Mouse (Mus musculus) midbrain, postnatal 0 days (tissue): Measurements from ENCODE around the gene Ppfibp2. TPM values are rescaled to one million over a fixed set of nuclear protein-coding genes. Genes with fewer than 3 reads are reported as not detected.

Experiments used
- ATAC-seq: fragments of 200-750 bp; cut with Nextera tagmentation; 2 replicates; pipeline ENCODE4 v1.8.0; 2017; ENCODE audit warnings: moderate number of reproducible peaks, mild to moderate bottlenecking, moderate TSS enrichment, moderate library complexity; ENCODE audit not compliant: low FRiP score
- DNase-seq: peaks from one replicate; pipeline ENCODE4 v3.0.0-alpha.2; 2015; ENCODE audit warnings: low spot score
- H3K27ac ChIP-seq: fragments of 300-500 bp; sonication (generic); 2 replicates; pipeline ENCODE4 v1.5.1; 2014; ENCODE audit warnings: low read depth, mild to moderate bottlenecking, low read length, mixed read lengths
- H3K27me3 ChIP-seq: fragments of 300-500 bp; sonication (generic); 2 replicates; pipeline ENCODE4 v1.6.1; 2014; ENCODE audit warnings: low read length, control low read depth, mixed read lengths; ENCODE audit not compliant: insufficient read depth
- H3K36me3 ChIP-seq: fragments of 300-500 bp; sonication (generic); 2 replicates; pipeline ENCODE4 v1.6.1; 2014; ENCODE audit warnings: low read length, control low read depth, mixed read lengths; ENCODE audit not compliant: insufficient read depth
- H3K4me1 ChIP-seq: fragments of 300-500 bp; sonication (generic); 2 replicates; pipeline ENCODE4 v1.6.1; 2014; ENCODE audit warnings: mild to moderate bottlenecking, control low read depth, antibody characterized with exemption, low read length, mixed read lengths; ENCODE audit not compliant: insufficient read depth
- H3K4me2 ChIP-seq: fragments of 300-500 bp; sonication (generic); 2 replicates; pipeline ENCODE4 v1.6.1; 2014; ENCODE audit warnings: low read depth, mild to moderate bottlenecking, low read length, mixed read lengths; ENCODE audit not compliant: poor library complexity, severe bottlenecking
- H3K4me3 ChIP-seq: fragments of 300-500 bp; sonication (generic); 2 replicates; pipeline ENCODE4 v1.5.1; 2014; ENCODE audit warnings: low read depth, mild to moderate bottlenecking, low read length, moderate library complexity
- H3K9ac ChIP-seq: fragments of 300-500 bp; sonication (generic); replicated peaks from 2 replicates; pipeline ENCODE4 v1.6.1; 2014; ENCODE audit warnings: mild to moderate bottlenecking, low read length, moderate library complexity, mixed read lengths; ENCODE audit not compliant: poor library complexity, severe bottlenecking
- H3K9me3 ChIP-seq: fragments of 300-500 bp; sonication (generic); 2 replicates; pipeline ENCODE4 v1.6.1; 2016; ENCODE audit warnings: low read length, control low read depth
- CTCF ChIP-seq: IDR thresholded peaks from 2 replicates; pipeline ENCODE4 v1.5.1; 2016; ENCODE audit warnings: antibody characterized with exemption, mild to moderate bottlenecking
- WGBS: fragments of 180-500 bp; shearing (Covaris S2); extraction: QIAGEN DNeasy Blood & Tissue Kit; methylation state at CpG from one replicate; pipeline ENCODE4 v1.1.7; 2014; 5-methylcytosine and 5-hydroxymethylcytosine counted together
- polyA plus RNA-seq: library from polyadenylated mRNA; unstranded; fragments of >200 nt; fragmentation: Nextera tagmentation; extraction: Ambion mirVana; gene quantifications from 2 replicates; pipeline ENCODE4 v1.2.1, GENCODE M21; 2015
- total RNA-seq: library from RNA; depleted of rRNA; stranded (reverse); fragments of >200 nt; gene quantifications from 2 replicates; pipeline ENCODE4 v1.2.3, GENCODE M21; 2014; rRNA removed

Ppfibp2 gene
- total and polyA plus RNA-seq, 2 experiments from 2014 or later, result 1.2 to 2.6 TPM

DNA sequence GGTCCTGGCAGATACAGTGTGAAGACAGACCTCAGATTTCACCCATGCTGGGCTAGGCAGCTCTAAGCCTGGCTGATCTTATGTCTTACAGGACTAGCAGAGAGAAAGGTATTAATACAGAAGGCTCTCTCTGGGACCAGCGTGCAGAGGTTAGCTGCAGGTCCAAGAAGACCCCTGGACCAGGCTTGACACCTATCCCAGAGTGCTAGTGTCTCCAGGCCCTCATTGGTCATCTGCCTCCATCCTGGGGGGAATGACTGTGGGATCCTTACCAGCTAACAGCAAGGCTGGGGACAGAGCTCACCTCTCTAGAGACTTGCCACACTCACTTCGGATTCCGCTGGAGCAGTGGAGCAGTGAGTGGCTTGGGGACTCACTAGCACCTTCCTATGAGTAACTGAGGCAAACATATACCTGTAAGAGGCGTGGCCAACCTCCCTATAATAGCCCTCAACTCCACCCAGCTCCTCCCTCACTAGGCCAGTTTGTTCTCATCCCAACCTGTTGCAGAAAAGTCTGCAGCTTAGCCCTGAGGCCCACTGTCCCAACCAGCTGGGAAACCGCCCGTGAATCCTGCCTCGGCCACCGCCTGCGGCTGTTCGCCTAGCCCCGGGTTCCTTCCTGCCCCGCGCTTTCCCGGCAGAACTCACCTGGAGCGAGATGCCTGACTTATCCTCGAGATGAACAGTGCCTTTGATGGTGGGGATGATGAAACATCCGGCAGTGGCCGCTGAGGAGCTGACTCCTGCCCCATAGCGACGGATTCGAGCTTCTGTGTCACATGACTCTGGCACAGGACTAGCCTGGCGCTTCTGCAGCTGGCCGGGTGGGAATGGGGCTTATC is 162.5 kb downstream of the Ppfibp2 start, which contains the start of gene Cyb5r2:
Cyb5r2 (minus strand) TSS at position 725 of the 844 bp plus-strand sequence.
- no peaks in the 10 kb centered on the region for H3K27me3 ChIP-seq
- DNase-seq (peak; percentile 55), ATAC-seq (peak; percentile 76)
- TF ChIP-seq CTCF, result peak; percentile 43; the same call in 1 of the 2 replicates
- H3K4me3 ChIP-seq, result peak within 1 kb of the TSS; percentile 32
- peak within 1 kb of the TSS; percentile 59 for H3K4me2 ChIP-seq
- H3K9me3 ChIP-seq, result no peaks in the 10 kb centered on the region
- no peaks in the 10 kb centered on the region for H3K36me3 ChIP-seq
- H3K9ac ChIP-seq, result peak within 1 kb of the TSS; percentile 46
- 10% methylated on average over 23 of the region's 23 CpGs for WGBS
- no peak within 1 kb of the TSS for H3K27ac ChIP-seq
- no peaks in the 10 kb centered on the region for H3K4me1 ChIP-seq

DNA sequence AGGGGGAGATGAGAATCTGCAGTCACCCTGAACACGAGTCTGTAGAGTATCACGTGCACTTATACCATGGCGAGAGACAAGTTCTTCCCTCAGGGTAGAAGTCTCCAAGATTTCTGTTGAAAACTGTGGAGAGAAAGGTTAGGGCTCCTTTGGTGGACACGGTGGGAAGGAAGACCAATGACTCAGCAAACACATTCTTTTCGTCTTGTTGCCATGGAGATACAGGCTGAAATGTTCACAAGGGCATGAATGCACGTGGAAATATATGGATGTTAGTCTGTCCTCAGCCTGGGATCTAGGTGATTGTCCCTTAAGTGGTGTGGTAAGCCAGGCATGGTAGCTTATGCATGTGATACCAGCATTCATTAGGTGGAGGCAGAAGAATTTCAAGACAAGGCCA is 175.8 kb downstream of the Ppfibp2 start:
- DNase-seq (no peak), ATAC-seq (no peak)
- 48% methylated on average over 6 of the region's 6 CpGs for WGBS
- no peaks in the 10 kb centered on the region for H3K9me3 ChIP-seq
- H3K4me1 ChIP-seq, result no peaks in the 10 kb centered on the region
- no peak overlapping the region for H3K4me3 ChIP-seq
- H3K27me3 ChIP-seq, result no peaks in the 10 kb centered on the region
- H3K9ac ChIP-seq, result no peak overlapping the region
- no peak overlapping the region for H3K27ac ChIP-seq
- no peak overlapping the region for H3K4me2 ChIP-seq
- TF ChIP-seq CTCF, result no peak
- H3K36me3 ChIP-seq, result no peaks in the 10 kb centered on the region

DNA sequence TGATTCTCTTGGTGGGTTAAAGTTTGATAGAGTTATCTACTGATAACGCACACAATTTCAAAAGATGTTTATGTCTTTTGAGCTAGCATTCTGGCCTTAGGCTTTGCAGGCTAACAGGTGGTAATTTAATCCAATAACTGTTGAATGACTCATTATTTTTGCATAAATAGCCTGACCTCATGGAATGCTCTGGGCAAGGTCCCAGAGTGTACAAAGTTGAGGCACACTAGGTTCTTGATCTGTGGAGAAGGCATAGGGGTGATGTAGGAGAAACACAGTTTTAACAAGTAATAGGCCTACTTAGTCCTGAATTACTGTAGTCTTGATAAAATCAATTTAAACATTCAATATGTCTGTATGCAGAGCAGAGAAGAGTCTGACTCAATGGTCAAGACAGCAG is 183.2 kb downstream of the Ppfibp2 start:
- H3K4me1 ChIP-seq, result no peaks in the 10 kb centered on the region
- no peaks in the 10 kb centered on the region for H3K27me3 ChIP-seq
- no peak overlapping the region for H3K9ac ChIP-seq
- 83% methylated on average over 1 of the region's 1 CpGs for WGBS
- H3K4me2 ChIP-seq, result no peak overlapping the region
- no peak overlapping the region for H3K27ac ChIP-seq
- no peaks in the 10 kb centered on the region for H3K9me3 ChIP-seq
- ATAC-seq (no peak), DNase-seq (no peak)
- TF ChIP-seq CTCF, result no peak
- H3K4me3 ChIP-seq, result no peak overlapping the region
- no peaks in the 10 kb centered on the region for H3K36me3 ChIP-seq

DNA sequence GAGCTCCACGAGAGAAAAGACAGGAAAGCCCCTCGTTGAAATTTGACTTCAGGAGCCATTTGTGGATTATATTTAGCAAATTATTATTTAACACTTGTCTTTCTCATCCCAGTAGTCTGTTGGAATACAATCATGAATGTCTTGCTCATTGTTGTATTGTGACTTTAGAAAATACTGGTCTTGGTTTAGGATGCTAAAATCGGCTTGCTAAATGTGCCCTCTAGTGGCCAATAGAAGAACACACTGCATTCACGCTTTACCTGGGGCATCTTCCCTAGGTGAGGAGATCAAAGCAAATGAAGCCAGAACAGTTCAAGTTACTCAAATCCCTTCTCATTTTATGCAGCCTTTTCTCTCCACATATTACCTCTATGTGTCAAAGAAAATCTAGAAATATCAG is 184.6 kb downstream of the Ppfibp2 start:
- no peak overlapping the region for H3K27ac ChIP-seq
- WGBS, result 47% methylated on average over 4 of the region's 4 CpGs
- no peaks in the 10 kb centered on the region for H3K27me3 ChIP-seq
- H3K36me3 ChIP-seq, result no peaks in the 10 kb centered on the region
- H3K4me2 ChIP-seq, result no peak overlapping the region
- H3K4me1 ChIP-seq, result no peaks in the 10 kb centered on the region
- H3K9me3 ChIP-seq, result no peaks in the 10 kb centered on the region
- TF ChIP-seq CTCF, result peak; percentile 88
- DNase-seq, result peak; percentile 41
- no peak overlapping the region for H3K4me3 ChIP-seq
- ATAC-seq, result no peak
- H3K9ac ChIP-seq, result no peak overlapping the region

DNA sequence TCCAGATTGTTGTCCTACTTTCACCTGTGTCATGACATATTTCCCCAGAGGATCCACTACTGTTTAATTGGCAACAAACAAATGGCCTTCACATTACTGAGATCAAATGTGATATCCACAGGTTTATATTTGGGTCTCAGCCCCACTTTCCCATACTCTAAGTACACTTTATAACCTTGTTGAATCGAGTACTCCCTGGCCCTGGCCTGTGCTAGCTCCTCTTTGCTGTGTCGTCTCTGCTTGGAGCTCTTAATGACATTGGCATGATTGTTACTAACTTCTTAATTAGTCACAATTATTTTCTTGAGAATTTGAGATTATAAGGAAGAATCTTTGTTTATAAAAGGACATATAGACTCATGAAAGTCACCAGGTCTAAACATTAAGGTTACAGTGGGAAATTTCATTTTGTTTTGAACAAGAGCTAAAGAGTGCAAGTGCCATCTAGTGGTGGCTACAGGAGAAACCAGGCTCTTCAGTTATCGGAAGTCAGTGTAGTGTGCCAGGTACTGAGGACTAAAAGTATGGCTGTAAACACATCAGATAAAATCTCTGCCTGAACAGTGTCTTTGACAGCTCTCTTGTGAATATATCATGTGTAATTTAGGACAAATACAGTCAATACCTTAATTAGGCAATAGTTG is 193.1 kb downstream of the Ppfibp2 start:
- TF ChIP-seq CTCF, result peak; percentile 87
- no peak overlapping the region for H3K4me3 ChIP-seq
- no peaks in the 10 kb centered on the region for H3K9me3 ChIP-seq
- no peak overlapping the region for H3K9ac ChIP-seq
- peak; percentile 53 for DNase-seq
- H3K36me3 ChIP-seq, result no peaks in the 10 kb centered on the region
- H3K4me2 ChIP-seq, result no peak overlapping the region
- WGBS, result 62% methylated on average over 3 of the region's 3 CpGs
- 0 out of 2 replicates have a peak, but pooled peaks have one; percentile 27 for ATAC-seq
- no peaks in the 10 kb centered on the region for H3K27me3 ChIP-seq
- no peaks in the 10 kb centered on the region for H3K4me1 ChIP-seq
- no peak overlapping the region for H3K27ac ChIP-seq

DNA sequence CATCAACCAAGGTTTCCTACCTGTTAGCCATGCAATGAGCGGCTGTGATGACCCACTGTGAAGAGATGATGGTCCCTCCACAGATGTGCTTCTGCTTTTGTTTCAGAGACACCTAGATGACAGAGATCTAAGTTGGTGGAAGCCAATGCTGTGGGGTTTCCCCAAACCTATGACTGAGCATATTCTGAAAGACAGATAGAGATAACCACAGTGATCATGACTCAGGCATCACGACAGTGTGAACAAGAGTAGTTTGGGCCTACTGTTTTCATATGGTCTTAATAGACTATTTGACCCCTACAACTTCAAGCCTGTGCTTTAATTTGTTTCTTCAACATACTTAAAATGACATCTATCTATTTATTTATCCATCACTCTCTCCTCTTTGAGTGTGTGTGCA is 201.5 kb downstream of the Ppfibp2 start:
- Histone ChIP-seq H3K4me3 (no peak overlapping the region), H3K9me3 (no peaks in the 10 kb centered on the region), H3K27me3 (no peaks in the 10 kb centered on the region), H3K36me3 (no peaks in the 10 kb centered on the region), H3K27ac (no peak overlapping the region), H3K9ac (no peak overlapping the region), H3K4me2 (no peak overlapping the region), H3K4me1 (no peaks in the 10 kb centered on the region)
- no peak for TF ChIP-seq CTCF
- WGBS, result 84% methylated on average over 2 of the region's 2 CpGs
- DNase-seq (no peak), ATAC-seq (no peak)

Other genes with a start within 250 kb of the Ppfibp2 start
- 33.9 and 35.2 TPM in 2 replicates for gene Syt9, start 224.5 kb upstream of the Ppfibp2 start, total RNA-seq
- 14.2 and 14.7 TPM in 2 replicates for gene Syt9, start 224.5 kb upstream of the Ppfibp2 start, polyA plus RNA-seq
- 3.6 and 3.8 TPM in 2 replicates for gene Olfml1, start 27.8 kb upstream of the Ppfibp2 start, total RNA-seq
- gene Olfml1, start 27.8 kb upstream of the Ppfibp2 start, polyA plus RNA-seq, result 4.1 and 4.3 TPM in 2 replicates
- not detected in 2 replicates for gene 5330417H12Rik, start 30.0 kb downstream of the Ppfibp2 start, total RNA-seq
- not detected in 2 replicates for gene 5330417H12Rik, start 30.0 kb downstream of the Ppfibp2 start, polyA plus RNA-seq
- gene Cyb5r2, start 162.8 kb downstream of the Ppfibp2 start, total RNA-seq, result not detected in 2 replicates
- 0.47 and 0.60 TPM in 2 replicates for gene Cyb5r2, start 162.8 kb downstream of the Ppfibp2 start, polyA plus RNA-seq
- gene Ovch2, start 206.0 kb downstream of the Ppfibp2 start, total RNA-seq, result not detected in 2 replicates
- gene Ovch2, start 206.0 kb downstream of the Ppfibp2 start, polyA plus RNA-seq, result not detected in 2 replicates
- not detected in 2 replicates for gene Olfr467, start 217.1 kb downstream of the Ppfibp2 start, total RNA-seq
- not detected in 2 replicates for gene Olfr467, start 217.1 kb downstream of the Ppfibp2 start, polyA plus RNA-seq
- not detected in 2 replicates for gene Olfr469, start 230.3 kb downstream of the Ppfibp2 start, total RNA-seq
- not detected in 2 replicates for gene Olfr469, start 230.3 kb downstream of the Ppfibp2 start, polyA plus RNA-seq